Mouse (Mus musculus) liver, embryonic 15.5 days (tissue): ENCODE data around the gene Cilp. TPM values are rescaled to one million over a fixed set of nuclear protein-coding genes. Genes with fewer than 3 reads are reported as not detected.
"Not testable (repeated sequence)": the region's sequence is repeated elsewhere in the genome, so short reads cannot be mapped to it uniquely, and the experiment has no call there.

Source experiments
- ATAC-seq: fragments of 200-750 bp; cut with Nextera tagmentation; 2 replicates; pipeline ENCODE4 v1.8.0; 2017; ENCODE audit warnings: moderate number of reproducible peaks, mild to moderate bottlenecking, moderate library complexity; ENCODE audit not compliant: insufficient read depth
- H3K27ac ChIP-seq: fragments of 300-500 bp; sonication (generic); replicated peaks from 2 replicates; pipeline ENCODE4 v1.5.1; 2015; ENCODE audit warnings: mild to moderate bottlenecking, inconsistent platforms
- H3K27me3 ChIP-seq: fragments of 300-500 bp; sonication (generic); 2 replicates; pipeline ENCODE4 v1.6.1; 2015; ENCODE audit warnings: mild to moderate bottlenecking, inconsistent platforms
- H3K36me3 ChIP-seq: fragments of 300-500 bp; sonication (generic); replicated peaks from 2 replicates; pipeline ENCODE4 v1.6.1; 2015; ENCODE audit warnings: moderate library complexity, mild to moderate bottlenecking, inconsistent platforms
- H3K4me1 ChIP-seq: fragments of 300-500 bp; sonication (generic); replicated peaks from 2 replicates; pipeline ENCODE4 v1.6.1; 2015; ENCODE audit warnings: inconsistent platforms
- H3K4me2 ChIP-seq: fragments of 300-500 bp; sonication (generic); 2 replicates; pipeline ENCODE4 v1.6.1; 2015; ENCODE audit warnings: moderate library complexity, mild to moderate bottlenecking, inconsistent platforms
- H3K4me3 ChIP-seq: fragments of 300-500 bp; sonication (generic); replicated peaks from 2 replicates; pipeline ENCODE4 v1.5.1; 2015; ENCODE audit warnings: mild to moderate bottlenecking, inconsistent platforms
- H3K9ac ChIP-seq: fragments of 300-500 bp; sonication (generic); 2 replicates; pipeline ENCODE4 v1.6.1; 2015; ENCODE audit warnings: moderate library complexity, mild to moderate bottlenecking, inconsistent platforms
- H3K9me3 ChIP-seq: fragments of 300-500 bp; sonication (generic); replicated peaks from 2 replicates; pipeline ENCODE4 v1.6.1; 2016; ENCODE audit warnings: inconsistent platforms
- WGBS: fragments of 180-500 bp; shearing (Covaris S2); methylation state at CpG from one replicate; pipeline ENCODE4 v1.1.7; 2015; ENCODE audit warnings: mixed read lengths; ENCODE audit not compliant: insufficient replicate concordance; 5-methylcytosine and 5-hydroxymethylcytosine counted together
- polyA plus RNA-seq: library from polyadenylated mRNA; unstranded; fragments of >200 nt; fragmentation: Nextera tagmentation; extraction: Ambion mirVana; gene quantifications from 2 replicates; pipeline ENCODE4 v1.2.1, GENCODE M21; 2015

Cilp gene
- polyA plus RNA-seq: 0.15 and 0.17 TPM in 2 replicates

DNA sequence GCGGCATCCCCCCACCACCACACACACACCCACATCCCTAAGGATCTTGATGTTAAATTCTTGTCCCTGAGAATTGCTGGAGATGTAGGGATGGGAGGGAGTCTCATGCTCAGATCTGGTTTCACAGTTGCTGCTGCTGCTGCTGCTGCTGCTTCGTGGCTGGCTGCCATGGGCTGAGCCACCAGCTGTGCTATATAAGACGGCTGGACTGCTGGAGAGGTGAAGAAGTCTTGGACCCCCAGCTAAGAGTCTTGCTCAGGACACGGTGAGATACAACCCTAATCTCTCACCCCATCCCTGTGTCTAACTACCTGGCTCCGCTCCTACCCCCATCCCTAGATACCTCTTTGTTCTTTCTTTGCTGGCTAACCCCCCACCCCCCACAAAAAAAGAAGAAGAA lies at the start of gene Cilp:
Gene Cilp (plus strand): TSS at position 222 of the 400 bp plus-strand sequence.
- no peaks in the 10 kb centered on the region for H3K4me1 ChIP-seq
- H3K9me3 ChIP-seq: no peaks in the 10 kb centered on the region
- H3K9ac ChIP-seq: no peak within 1 kb of the TSS
- H3K4me3 ChIP-seq: no peak within 1 kb of the TSS
- no peaks in the 10 kb centered on the region for H3K36me3 ChIP-seq
- ATAC-seq: no peak
- peaks cover 5% of the 10 kb centered on the region for H3K27me3 ChIP-seq
- no peak within 1 kb of the TSS for H3K27ac ChIP-seq
- 47% methylated on average over 5 of the region's 5 CpGs for WGBS
- H3K4me2 ChIP-seq: no peak within 1 kb of the TSS

DNA sequence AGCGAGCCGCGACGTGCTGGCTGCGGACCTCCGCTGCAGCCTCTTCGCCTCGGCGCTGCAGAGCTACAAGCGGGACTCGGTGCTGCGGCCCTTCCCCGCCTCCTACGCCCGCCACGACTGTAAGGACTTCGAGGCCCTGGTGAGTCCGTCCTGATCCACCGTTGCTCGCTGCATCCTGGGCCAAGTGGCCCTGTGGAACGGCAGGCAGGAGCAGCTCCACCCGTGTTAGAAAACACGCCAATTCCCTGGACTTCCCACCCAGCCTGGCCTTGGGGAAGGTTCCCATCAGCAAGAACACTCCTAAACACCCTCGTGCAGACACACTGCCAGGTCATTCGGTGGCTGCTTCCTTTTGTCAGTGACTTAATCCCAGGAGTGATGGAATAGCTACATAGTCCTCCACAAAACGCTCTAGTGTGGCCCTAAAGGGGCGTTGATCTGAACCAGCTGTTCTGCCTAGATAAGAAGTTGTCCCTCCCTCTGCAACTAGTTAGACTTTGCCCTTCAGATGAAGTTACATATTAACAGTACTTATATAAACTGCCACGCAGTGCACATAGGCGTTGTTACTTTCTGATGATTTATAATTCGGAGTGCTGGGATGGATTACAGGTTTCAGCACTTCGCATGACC lies 49.4 kb upstream of the Cilp start:
- 1% methylated on average over 31 of the region's 31 CpGs for WGBS
- peak; percentile 78 for ATAC-seq
- Histone ChIP-seq H3K27me3 (no peaks in the 10 kb centered on the region), H3K9me3 (no peaks in the 10 kb centered on the region), H3K27ac (peak overlapping the region; percentile 100), H3K4me2 (peak overlapping the region; percentile 94), H3K36me3 (no peaks in the 10 kb centered on the region), H3K4me1 (peaks cover 64% of the 10 kb centered on the region), H3K9ac (peak overlapping the region; percentile 96), H3K4me3 (peak overlapping the region; percentile 80)

DNA sequence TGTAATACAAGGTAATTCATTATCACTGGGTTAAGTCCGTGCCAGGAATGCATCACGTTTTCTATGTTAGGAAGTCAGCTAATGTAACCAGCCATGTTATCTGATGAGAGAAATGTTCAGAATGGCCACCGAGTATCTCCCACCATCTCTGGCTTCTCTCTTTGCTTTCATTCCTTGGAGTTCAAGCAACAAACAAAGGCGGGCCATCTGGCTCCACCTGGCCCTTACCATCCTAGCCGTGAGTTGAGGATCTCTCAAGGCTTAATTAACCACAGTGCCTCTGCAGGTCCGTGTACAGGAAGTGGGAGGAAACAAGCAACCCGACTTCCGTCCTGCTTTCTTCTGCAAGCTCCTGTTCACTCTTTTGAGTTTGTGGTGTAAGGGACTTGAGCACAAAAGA lies 48.0 kb upstream of the Cilp start:
- Histone ChIP-seq H3K36me3 (no peaks in the 10 kb centered on the region), H3K9ac (peak overlapping the region; percentile 96), H3K4me3 (peak overlapping the region; percentile 80), H3K4me2 (peak overlapping the region; percentile 94), H3K9me3 (no peaks in the 10 kb centered on the region), H3K4me1 (peaks cover 68% of the 10 kb centered on the region), H3K27me3 (no peaks in the 10 kb centered on the region), H3K27ac (peak overlapping the region; percentile 100)
- ATAC-seq: no peak
- WGBS: 16% methylated on average over 8 of the region's 8 CpGs

DNA sequence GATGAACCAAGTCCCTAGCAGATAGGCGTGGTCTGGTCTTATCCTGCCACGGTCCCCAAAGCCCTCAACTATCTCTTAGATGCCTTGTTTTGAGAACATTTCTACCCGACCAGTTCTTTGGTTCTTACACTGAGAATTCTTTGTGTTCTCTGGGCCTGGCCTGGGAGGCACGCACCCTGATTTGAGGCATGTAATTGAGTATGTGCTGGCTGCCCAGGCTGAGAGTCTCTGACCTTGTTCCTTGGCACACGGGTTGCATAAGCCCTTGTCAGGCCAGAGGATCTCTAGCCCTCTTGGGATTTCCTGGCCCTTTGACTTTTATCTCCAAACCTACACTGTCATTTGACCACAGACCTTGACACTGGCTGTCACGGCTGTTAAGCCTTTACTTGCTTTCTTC lies 47.3 kb upstream of the Cilp start:
- peak overlapping the region; percentile 80 for H3K4me3 ChIP-seq
- 9% methylated on average over 6 of the region's 6 CpGs for WGBS
- H3K4me1 ChIP-seq: peaks cover 68% of the 10 kb centered on the region
- peak overlapping the region; percentile 100 for H3K27ac ChIP-seq
- peak overlapping the region; percentile 94 for H3K4me2 ChIP-seq
- no peak for ATAC-seq
- H3K27me3 ChIP-seq: no peaks in the 10 kb centered on the region
- no peaks in the 10 kb centered on the region for H3K36me3 ChIP-seq
- H3K9ac ChIP-seq: peak overlapping the region; percentile 96
- no peaks in the 10 kb centered on the region for H3K9me3 ChIP-seq

DNA sequence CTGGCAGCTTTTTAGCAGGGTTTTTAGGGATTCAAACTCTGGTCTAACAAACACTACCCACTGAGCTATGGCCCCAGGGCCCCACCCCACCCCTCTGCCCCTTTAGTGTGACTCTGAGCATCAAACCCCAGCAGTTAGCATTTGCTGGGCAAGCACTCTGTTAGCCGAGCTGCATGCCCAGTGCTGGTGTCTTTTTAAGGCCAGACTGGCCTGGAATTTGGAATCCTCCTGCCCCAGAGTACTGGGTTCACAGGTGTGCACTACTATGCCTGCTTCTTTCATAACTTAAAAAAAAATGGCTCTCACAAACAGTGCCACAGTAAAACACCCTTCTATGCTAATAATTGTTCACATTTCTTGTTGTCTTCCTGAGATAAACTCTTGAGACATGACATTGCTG lies 46.1 kb upstream of the Cilp start:
- H3K4me1 ChIP-seq: peaks cover 67% of the 10 kb centered on the region
- no peaks in the 10 kb centered on the region for H3K36me3 ChIP-seq
- H3K9me3 ChIP-seq: no peaks in the 10 kb centered on the region
- H3K27ac ChIP-seq: peak overlapping the region; percentile 100
- no peak for ATAC-seq
- H3K4me3 ChIP-seq: no peak overlapping the region
- WGBS: 45% methylated on average over 1 of the region's 1 CpGs
- H3K4me2 ChIP-seq: peak overlapping the region; percentile 94
- H3K9ac ChIP-seq: peak overlapping the region; percentile 29; the same call in 1 of the 2 replicates
- H3K27me3 ChIP-seq: no peaks in the 10 kb centered on the region

DNA sequence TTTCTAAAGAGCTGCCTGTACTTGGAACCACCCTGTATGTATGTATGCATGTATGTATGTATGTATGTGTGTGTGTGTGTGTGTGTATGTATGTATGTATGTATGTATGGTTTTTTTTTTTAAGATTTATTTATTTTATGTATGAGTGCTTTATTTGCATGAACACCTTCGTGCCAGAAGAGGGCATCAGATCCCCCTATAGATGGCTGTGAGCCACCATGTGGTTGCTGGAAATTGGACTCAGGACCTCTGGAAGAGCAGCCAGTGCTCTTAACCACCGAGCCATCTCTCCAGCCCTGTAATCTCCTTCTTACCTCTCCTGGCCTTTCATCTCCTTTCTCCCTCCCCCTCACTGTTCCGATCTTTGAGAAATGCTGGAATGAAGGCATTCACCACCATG lies 44.6 kb upstream of the Cilp start:
- not testable (repeated sequence) for H3K27me3 ChIP-seq, ATAC-seq, H3K27ac ChIP-seq, H3K36me3 ChIP-seq, H3K4me3 ChIP-seq, H3K9ac ChIP-seq, H3K4me2 ChIP-seq, H3K9me3 ChIP-seq
- 42% methylated on average over 3 of the region's 3 CpGs for WGBS
- H3K4me1 ChIP-seq: peaks cover 64% of the 10 kb centered on the region

DNA sequence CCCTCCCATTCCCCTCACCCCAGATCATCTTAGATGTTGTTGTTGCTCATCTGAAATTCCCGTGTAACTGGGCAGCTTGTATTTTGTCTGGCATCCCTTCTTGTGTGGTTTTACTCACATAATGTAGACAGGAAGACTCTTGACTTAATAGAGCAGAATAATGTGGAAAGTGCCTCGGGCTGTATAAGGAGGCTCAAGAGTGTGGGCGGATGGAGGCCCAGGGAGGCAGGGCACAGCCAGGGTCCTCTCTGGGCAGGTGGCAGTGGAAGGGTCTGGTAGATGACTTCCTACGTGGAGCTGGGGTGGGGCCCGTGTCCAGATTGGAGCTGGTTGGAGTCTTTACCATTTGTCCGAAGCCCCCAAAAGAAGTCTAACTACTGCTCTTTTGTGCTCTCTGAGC lies 41.1 kb upstream of the Cilp start:
- H3K27me3 ChIP-seq: no peaks in the 10 kb centered on the region
- no peak overlapping the region for H3K27ac ChIP-seq
- ATAC-seq: no peak
- H3K9me3 ChIP-seq: no peaks in the 10 kb centered on the region
- no peak overlapping the region for H3K4me3 ChIP-seq
- WGBS: 75% methylated on average over 6 of the region's 6 CpGs
- no peak overlapping the region for H3K4me2 ChIP-seq
- peaks cover 10% of the 10 kb centered on the region for H3K36me3 ChIP-seq
- no peak overlapping the region for H3K9ac ChIP-seq
- peaks cover 32% of the 10 kb centered on the region for H3K4me1 ChIP-seq

DNA sequence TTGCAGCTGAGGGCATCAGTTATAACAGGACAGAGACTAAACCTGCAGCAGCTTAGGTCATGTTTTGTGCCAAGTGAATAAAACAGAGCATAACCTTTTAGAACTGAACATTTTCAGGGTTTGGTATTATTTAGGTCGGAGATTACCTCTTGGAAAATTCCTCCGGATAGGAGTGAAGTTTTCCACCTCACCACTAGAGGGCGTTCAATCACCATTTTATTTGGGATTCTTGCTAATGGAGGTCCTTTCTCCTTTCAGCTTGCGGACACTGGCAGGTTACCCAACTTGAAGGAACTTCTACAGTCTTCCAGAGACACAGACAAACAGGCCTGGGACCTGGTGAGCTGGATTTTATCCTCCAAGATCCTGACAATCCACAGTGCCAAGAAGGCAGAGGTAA lies 39.2 kb upstream of the Cilp start:
- H3K4me2 ChIP-seq: no peak overlapping the region
- no peaks in the 10 kb centered on the region for H3K27me3 ChIP-seq
- H3K4me1 ChIP-seq: peaks cover 17% of the 10 kb centered on the region
- WGBS: 31% methylated on average over 4 of the region's 4 CpGs
- ATAC-seq: no peak
- no peaks in the 10 kb centered on the region for H3K9me3 ChIP-seq
- no peak overlapping the region for H3K27ac ChIP-seq
- H3K4me3 ChIP-seq: no peak overlapping the region
- no peak overlapping the region for H3K9ac ChIP-seq
- peaks cover 23% of the 10 kb centered on the region for H3K36me3 ChIP-seq

DNA sequence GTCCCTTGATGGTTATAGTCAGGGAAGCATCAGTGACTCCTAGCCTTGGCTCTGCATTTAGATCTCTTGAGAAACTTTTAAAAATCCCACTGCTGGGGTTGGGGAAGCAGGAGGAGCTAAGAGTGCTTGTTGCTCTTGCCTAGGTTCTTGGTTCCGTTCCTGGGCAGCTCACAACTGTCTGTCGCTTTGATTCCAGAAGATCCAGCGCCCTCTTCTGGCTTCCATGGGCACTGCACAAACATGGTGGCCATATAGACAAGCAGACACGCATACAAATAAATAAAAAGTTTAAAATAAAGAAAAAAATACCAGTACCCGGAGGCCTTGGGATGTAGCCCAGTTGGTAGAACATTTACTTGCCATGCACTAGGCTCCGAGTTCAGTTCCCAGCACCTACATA lies 34.7 kb upstream of the Cilp start:
- H3K9ac ChIP-seq: no peak overlapping the region
- H3K9me3 ChIP-seq: no peaks in the 10 kb centered on the region
- no peak overlapping the region for H3K4me2 ChIP-seq
- peaks cover 6% of the 10 kb centered on the region for H3K4me1 ChIP-seq
- H3K4me3 ChIP-seq: no peak overlapping the region
- no peaks in the 10 kb centered on the region for H3K27me3 ChIP-seq
- ATAC-seq: no peak
- 61% methylated on average over 6 of the region's 6 CpGs for WGBS
- H3K36me3 ChIP-seq: peaks cover 54% of the 10 kb centered on the region
- H3K27ac ChIP-seq: no peak overlapping the region

DNA sequence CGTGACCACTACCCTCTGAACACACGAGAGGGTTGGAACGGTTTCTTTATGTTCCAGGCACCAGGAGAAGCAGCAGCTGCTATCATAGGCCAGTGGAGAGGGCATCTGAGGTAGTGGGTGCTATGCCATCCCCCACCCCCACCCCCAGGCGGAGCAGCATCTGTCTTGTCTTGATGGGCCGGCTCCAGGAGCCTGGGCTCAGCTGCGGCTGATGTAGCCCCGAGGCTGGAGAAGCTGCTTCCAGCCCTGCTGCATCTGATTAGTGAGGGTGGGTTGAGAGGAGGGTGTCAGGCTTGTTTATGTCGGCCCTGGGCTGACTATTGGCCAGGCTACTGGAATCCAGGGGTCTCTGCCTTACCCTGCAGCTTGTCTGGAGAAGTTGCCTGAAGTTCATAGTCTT lies 33.7 kb upstream of the Cilp start:
- Histone ChIP-seq H3K27ac (no peak overlapping the region), H3K9ac (no peak overlapping the region), H3K4me3 (no peak overlapping the region), H3K4me1 (peaks cover 6% of the 10 kb centered on the region), H3K4me2 (no peak overlapping the region), H3K9me3 (no peaks in the 10 kb centered on the region), H3K36me3 (peaks cover 56% of the 10 kb centered on the region), H3K27me3 (no peaks in the 10 kb centered on the region)
- WGBS: 65% methylated on average over 8 of the region's 8 CpGs
- ATAC-seq: no peak

DNA sequence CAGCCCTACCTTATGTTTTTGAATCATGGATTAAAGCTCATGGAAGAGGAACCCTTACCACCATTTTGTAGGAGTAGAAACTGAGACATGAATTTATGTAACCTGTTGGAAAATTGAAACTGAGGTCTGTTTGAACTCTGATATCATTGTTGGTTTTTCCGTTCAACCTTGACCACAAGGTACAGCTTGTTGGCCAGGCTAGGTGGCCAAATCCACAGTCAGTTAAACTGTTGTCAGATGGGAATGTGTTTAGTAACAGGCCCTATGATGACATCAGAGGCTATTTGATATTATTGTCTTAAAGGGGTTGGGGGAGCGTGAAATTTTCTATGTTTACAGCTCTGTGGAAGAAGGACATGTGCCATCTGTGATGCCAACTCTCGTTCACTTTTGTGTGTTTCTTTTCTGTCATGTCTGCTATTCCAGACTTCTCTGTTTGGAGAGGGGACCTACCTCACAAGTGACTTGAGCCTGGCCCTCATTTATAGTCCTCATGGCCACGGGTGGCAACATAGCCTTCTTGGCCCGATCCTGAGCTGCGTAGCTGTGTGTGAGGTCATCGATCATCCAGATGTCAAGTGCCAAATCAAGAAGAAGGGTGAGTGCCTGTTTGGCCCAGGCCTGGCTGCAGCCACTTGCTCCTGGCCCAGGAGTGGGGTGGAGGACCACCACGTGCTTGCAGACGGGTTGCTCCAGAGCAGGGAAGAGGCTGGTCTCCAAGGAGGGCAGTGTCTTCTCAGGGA lies 31.6 kb upstream of the Cilp start:
- Histone ChIP-seq H3K9ac (no peak overlapping the region), H3K4me1 (peaks cover 6% of the 10 kb centered on the region), H3K9me3 (no peaks in the 10 kb centered on the region), H3K27me3 (no peaks in the 10 kb centered on the region), H3K4me2 (no peak overlapping the region), H3K4me3 (no peak overlapping the region), H3K27ac (peak overlapping the region; percentile 71), H3K36me3 (peaks cover 63% of the 10 kb centered on the region)
- WGBS: 74% methylated on average over 9 of the region's 9 CpGs
- peak; percentile 37; the same call in 1 of the 2 replicates for ATAC-seq
